Mouse (Mus musculus) Patski (cell line): ENCODE measurements around the gene Ephx1. TPM values are rescaled to one million over a fixed set of nuclear protein-coding genes. Genes with fewer than 3 reads are reported as not detected.
A peak's percentile ranks its signal among the peaks of the same experiment; 100 is the strongest.
"Not testable (repeated sequence)": the region's sequence is repeated elsewhere in the genome, so short reads cannot be mapped to it uniquely, and the experiment has no call there.

Source experiments
- ATAC-seq: fragments of 100-300 bp; one replicate; pipeline ENCODE4 v1.8.0; 2021
- CTCF ChIA-PET: fragments of 350-600 bp; sonication (Branson Sonifier 250); formaldehyde crosslinking; loops from one replicate; lab custom pipeline; 2022; ENCODE audit warnings: inconsistent platforms; lab: Charles Lee
- POLR2A ChIA-PET: fragments of 350-600 bp; sonication (Branson Sonifier 250); formaldehyde crosslinking; loops from one replicate; lab custom pipeline; 2022; ENCODE audit warnings: antibody characterized with exemption, inconsistent platforms; lab: Charles Lee
- DNase-seq: peaks from one replicate; pipeline ENCODE4 v3.0.0-alpha.2; 2011; ENCODE audit warnings: low read depth, low spot score
- H3K27me3 ChIP-seq: fragments of 371-371 bp; one replicate; pipeline ENCODE4 v1.5.1; 2021
- CTCF ChIP-seq: fragments of 100-300 bp; IDR thresholded peaks from one replicate; pipeline ENCODE4 v1.5.1; 2021
- in situ Hi-C: fragments of 300-500 bp; cut with MboI; formaldehyde crosslinking; loops from 3 replicates; pipeline ENCODE4 v1.11.1; 2018; ENCODE audit warnings: low pct_unique_long_range_greater_than_20kb, mixed read lengths
- polyA plus RNA-seq: library from polyadenylated mRNA; unstranded; gene quantifications from one replicate; pipeline ENCODE4 v1.2.3, GENCODE M21; 2021

Gene Ephx1
- polyA plus RNA-seq, 1 experiment from 2014 or later: 10.9 TPM

- no peak for ATAC-seq
- TF ChIP-seq CTCF: peak; percentile 84
- ChIA-PET CTCF (interaction anchor here (0.7 to 4.6 kb wide), 13 partner anchors 8 to 110 kb away, joined by 3 to 64 read pairs (median 4); no protein-coding TSS in a partner anchor), POLR2A (interaction anchor here (0.8 to 1.1 kb wide), 2 partner anchors 18 to 138 kb away, joined by 3 read pairs; no protein-coding TSS in a partner anchor)
- no peak for DNase-seq
- in situ Hi-C loops: loop anchor here (5.0 kb wide), 1 partner anchor 47 kb away; no protein-coding TSS in a partner anchor
- H3K27me3 ChIP-seq: peaks cover 5% of the 10 kb centered on the region
Measured at GRCm38 (mm10) chr1:181039652-181040051, 18.9 kb upstream of the Ephx1 start.

GRCm38 (mm10) chr1:181037623-181038022 is 16.9 kb upstream of the Ephx1 start:
- in situ Hi-C loops: loop anchor here (5.0 kb wide), 1 partner anchor 45 kb away; no protein-coding TSS in a partner anchor
- TF ChIP-seq CTCF: no peak
- DNase-seq: no peak
- CTCF ChIA-PET: interaction anchor here (1.3 to 4.6 kb wide), 3 partner anchors 16 to 174 kb away, joined by 3 to 64 read pairs (median 6); no protein-coding TSS in a partner anchor
- no peak for ATAC-seq
- POLR2A ChIA-PET: interaction anchor here (0.6 kb wide), 1 partner anchor 27 kb away, joined by 3 read pairs; no protein-coding TSS in a partner anchor
- peaks cover 5% of the 10 kb centered on the region for H3K27me3 ChIP-seq

- ATAC-seq, DNase-seq, H3K27me3 ChIP-seq, POLR2A ChIA-PET: not testable (repeated sequence)
- CTCF ChIA-PET: interaction anchor here (1.1 kb wide), 1 partner anchor 58 kb away, joined by 3 read pairs; no protein-coding TSS in a partner anchor
- in situ Hi-C loops: loop anchor here (5.0 kb wide), 1 partner anchor 43 kb away; no protein-coding TSS in a partner anchor
Measured at GRCm38 (mm10) chr1:181035015-181035778, 14.5 kb upstream of the Ephx1 start.

- TF ChIP-seq CTCF: peak; percentile 88
- DNase-seq (no peak), ATAC-seq (peak; percentile 66)
- H3K27me3 ChIP-seq: no peaks in the 10 kb centered on the region
- ChIA-PET POLR2A (no interaction called here), CTCF (interaction anchor here (1.1 to 2.1 kb wide), 5 partner anchors 15 to 148 kb away, joined by 3 to 10 read pairs (median 4); no protein-coding TSS in a partner anchor)
- in situ Hi-C loops: no loop called here
Measured at GRCm38 (mm10) chr1:181022265-181022664, 1.6 kb upstream of the Ephx1 start.

GRCm38 (mm10) chr1:181021488-181021865 is 773 bp upstream of the Ephx1 start:
- no peak for TF ChIP-seq CTCF
- POLR2A ChIA-PET: no interaction called here
- DNase-seq: no peak
- in situ Hi-C loops: no loop called here
- peak; percentile 4 for ATAC-seq
- CTCF ChIA-PET: interaction anchor here (1.0 to 2.1 kb wide), 6 partner anchors 9 to 147 kb away, joined by 3 to 10 read pairs (median 4); no protein-coding TSS in a partner anchor
- H3K27me3 ChIP-seq: no peaks in the 10 kb centered on the region

GRCm38 (mm10) chr1:181017890-181018420 is 2.7 kb downstream of the Ephx1 start:
- DNase-seq: no peak
- in situ Hi-C loops: no loop called here
- ChIA-PET CTCF (no interaction called here), POLR2A (interaction anchor here (0.5 kb wide), 1 partner anchor 79 kb away, joined by 3 read pairs; no protein-coding TSS in a partner anchor)
- H3K27me3 ChIP-seq: no peaks in the 10 kb centered on the region
- ATAC-seq: no peak
- no peak for TF ChIP-seq CTCF

- DNase-seq (no peak), ATAC-seq (no peak)
- no peak for TF ChIP-seq CTCF
- in situ Hi-C loops: no loop called here
- ChIA-PET CTCF (no interaction called here), POLR2A (no interaction called here)
- no peaks in the 10 kb centered on the region for H3K27me3 ChIP-seq
Measured at GRCm38 (mm10) chr1:181017212-181017711, 3.4 kb downstream of the Ephx1 start.

- H3K27me3 ChIP-seq: no peaks in the 10 kb centered on the region
- ChIA-PET POLR2A (no interaction called here), CTCF (no interaction called here)
- no peak for TF ChIP-seq CTCF
- DNase-seq (no peak), ATAC-seq (no peak)
- in situ Hi-C loops: no loop called here
Measured at GRCm38 (mm10) chr1:181016532-181017131, 4.1 kb downstream of the Ephx1 start.

- ATAC-seq (no peak), DNase-seq (no peak)
- POLR2A ChIA-PET: no interaction called here
- in situ Hi-C loops: no loop called here
- TF ChIP-seq CTCF: no peak
- no peaks in the 10 kb centered on the region for H3K27me3 ChIP-seq
- CTCF ChIA-PET: no interaction called here
Measured at GRCm38 (mm10) chr1:181016045-181016444, 4.7 kb downstream of the Ephx1 start.

- in situ Hi-C loops: no loop called here
- ChIA-PET CTCF (no interaction called here), POLR2A (no interaction called here)
- DNase-seq (no peak), ATAC-seq (peak; percentile 21)
- H3K27me3 ChIP-seq: no peaks in the 10 kb centered on the region
- no peak for TF ChIP-seq CTCF
Measured at GRCm38 (mm10) chr1:181015558-181015957, 5.1 kb downstream of the Ephx1 start.
